Mouse (Mus musculus) gastrocnemius, postnatal 14 days (tissue): ENCODE results near the gene Hyal4. TPM values are rescaled to one million over a fixed set of nuclear protein-coding genes. Genes with fewer than 3 reads are reported as not detected.

ENCODE experiments used
- DNase-seq: peaks from one replicate; pipeline ENCODE4 v3.0.0; 2021; ENCODE audit warnings: mixed read lengths
- intact Hi-C: fragments of 180-260 bp; cut with DNase I; formaldehyde crosslinking; loops from one replicate; pipeline ENCODE4 v1.15.1; 2025; ENCODE audit warnings: low total_unique reads
- long read RNA-seq, 2 experiments: library from polyadenylated mRNA; stranded (forward); transcript quantifications; one replicate each; pipeline ENCODE4 v2.0.0; 2021
- total RNA-seq, 2 experiments: library from RNA; stranded (reverse); gene quantifications; 2 replicates each; pipeline ENCODE4 v1.2.3; 2021

Gene Hyal4
- total RNA-seq: not detected
- long read RNA-seq, experiment 1: 0 reads
- long read RNA-seq, experiment 2: 0 reads

GRCm38 (mm10) chr6:24748029-24748428 is at the start of gene Hyal4:
Gene Hyal4 (plus strand): TSS chr6:24748329.
- intact Hi-C loops: no loop called here
- no peak for DNase-seq

- intact Hi-C loops: no loop called here
- DNase-seq: no peak
Measured at GRCm38 (mm10) chr6:24707090-24707489, 41.0 kb upstream of the Hyal4 start.

- intact Hi-C loops: no loop called here
- no peak for DNase-seq
Measured at GRCm38 (mm10) chr6:24707499-24707898, 40.6 kb upstream of the Hyal4 start.

- intact Hi-C loops: loop anchor here (10.0 kb wide), 1 partner anchor 173 kb away; no protein-coding TSS in a partner anchor
- DNase-seq: no peak
Measured at GRCm38 (mm10) chr6:24721317-24722099, 26.6 kb upstream of the Hyal4 start.

GRCm38 (mm10) chr6:24728130-24728529 is 20.0 kb upstream of the Hyal4 start:
- intact Hi-C loops: loop anchor here (10.0 kb wide), 1 partner anchor 167 kb away; no protein-coding TSS in a partner anchor

GRCm38 (mm10) chr6:24732945-24733344 is 15.2 kb upstream of the Hyal4 start, which contains the start of gene Hyal6:
Gene Hyal6 (plus strand): TSS chr6:24733245.
- intact Hi-C loops: no loop called here
- DNase-seq: no peak

More at GRCm38 (mm10) chr6:24728130-24728529, 20.0 kb upstream of the Hyal4 start:
- DNase-seq: no peak

GRCm38 (mm10) chr6:24734565-24734964 is 13.6 kb upstream of the Hyal4 start:
- intact Hi-C loops: no loop called here
- DNase-seq: no peak

GRCm38 (mm10) chr6:24759281-24759680 is 11.2 kb downstream of the Hyal4 start:
- DNase-seq: no peak
- intact Hi-C loops: no loop called here

GRCm38 (mm10) chr6:24766261-24766660 is 18.1 kb downstream of the Hyal4 start:
- intact Hi-C loops: no loop called here
- no peak for DNase-seq

- intact Hi-C loops: no loop called here
- DNase-seq: no peak
Measured at GRCm38 (mm10) chr6:24779182-24779581, 31.1 kb downstream of the Hyal4 start.

GRCm38 (mm10) chr6:24790888-24791287 is 42.8 kb downstream of the Hyal4 start, which contains the start of gene Spam1:
Gene Spam1 (plus strand): TSS chr6:24791188.
- intact Hi-C loops: no loop called here
- DNase-seq: no peak

Other genes starting within 250 kb of the Hyal4 start
- under 1 TPM in 1 of 2 experiments, not detected in 1; 0.06 TPM for gene Iqub, start 233.3 kb upstream of the Hyal4 start, total RNA-seq
- gene Ndufa5, start 220.3 kb upstream of the Hyal4 start, total RNA-seq: 100 to 1,000 TPM; 489 to 566 TPM
- gene Asb15, start 220.2 kb upstream of the Hyal4 start, total RNA-seq: 1 to 10 TPM; 4.1 to 7.4 TPM
- 100 to 1,000 TPM; 118 to 208 TPM for gene Lmod2, start 150.6 kb upstream of the Hyal4 start, total RNA-seq
- gene Wasl, start 83.3 kb upstream of the Hyal4 start, total RNA-seq: 10 to 100 TPM; 18.9 to 19.7 TPM
- not detected for gene Hyal6, start 15.1 kb upstream of the Hyal4 start, total RNA-seq
- not detected for gene Spam1, start 42.9 kb downstream of the Hyal4 start, total RNA-seq
- gene Hyal5, start 109.7 kb downstream of the Hyal4 start, total RNA-seq: not detected
- gene Tmem229a, start 208.0 kb downstream of the Hyal4 start, total RNA-seq: under 1 TPM; 0.11 to 0.59 TPM